Mouse (Mus musculus) megakaryocyte, embryonic 14.5 days (primary cell): ENCODE measurements around the gene Gm49601. TPM values are rescaled to one million over a fixed set of nuclear protein-coding genes. Genes with fewer than 3 reads are reported as not detected.

Source experiments
- H3K27me3 ChIP-seq: replicated peaks from 2 replicates; pipeline ENCODE3; 2012; ENCODE audit warnings: inconsistent platforms
- H3K36me3 ChIP-seq: replicated peaks from 2 replicates; pipeline ENCODE3; 2012; ENCODE audit warnings: low read length, inconsistent platforms, mixed read lengths
- H3K4me1 ChIP-seq: 2 replicates; pipeline ENCODE4 v1.6.1; 2012; ENCODE audit warnings: inconsistent platforms
- H3K4me3 ChIP-seq: replicated peaks from 2 replicates; pipeline ENCODE3; 2012; ENCODE audit warnings: moderate library complexity, mild to moderate bottlenecking, inconsistent platforms
- H3K9me3 ChIP-seq: 2 replicates; pipeline ENCODE4 v1.6.1; 2012; ENCODE audit warnings: inconsistent platforms
- FLI1 ChIP-seq: IDR thresholded peaks from 2 replicates; pipeline ENCODE4 v1.6.1; 2012; ENCODE audit warnings: low read length, inconsistent platforms, mixed read lengths
- GATA1 ChIP-seq: IDR thresholded peaks from 3 replicates; pipeline ENCODE4 v1.6.1; 2012; ENCODE audit warnings: mixed read lengths, low read length, inconsistent platforms, borderline replicate concordance
- polyA plus RNA-seq: library from polyadenylated mRNA; stranded (reverse); fragments of >175 nt; gene quantifications from 2 replicates; pipeline ENCODE4 v1.2.3, GENCODE M21; 2012; ENCODE audit warnings: low replicate concordance; ENCODE audit not compliant: insufficient read depth

Gene Gm49601
- polyA plus RNA-seq, 1 experiment = 1.0 TPM

- peaks cover 14% of the 10 kb centered on the region for H3K9me3 ChIP-seq
- H3K27me3 ChIP-seq = peaks cover 88% of the 10 kb centered on the region
- TF ChIP-seq GATA1 (no peak), FLI1 (no peak)
- peaks cover 51% of the 10 kb centered on the region for H3K4me1 ChIP-seq
- no peak overlapping the region for H3K4me3 ChIP-seq
- no peaks in the 10 kb centered on the region for H3K36me3 ChIP-seq
Measured at GRCm38 (mm10) chr16:18632059-18632458, 5.8 kb upstream of the Gm49601 start.

DNA sequence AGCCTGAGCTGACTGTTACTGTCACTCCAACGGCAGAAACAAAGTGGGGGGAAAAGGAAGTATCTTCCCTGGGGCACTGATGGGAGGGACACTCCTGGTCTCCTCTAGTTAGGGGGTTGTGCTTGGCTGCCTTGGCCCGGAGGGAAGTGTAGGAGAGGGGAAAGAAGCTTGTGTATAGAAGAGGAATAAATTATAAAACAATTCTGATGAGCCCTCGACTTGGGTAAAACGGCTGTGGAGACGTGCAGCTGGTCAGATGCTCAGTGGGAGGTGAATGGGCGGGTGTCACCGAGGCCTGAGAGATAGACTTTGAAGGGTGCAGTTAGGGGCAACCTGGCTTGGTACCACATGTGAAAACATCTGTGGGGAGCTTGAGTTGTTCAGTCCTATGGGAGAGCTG, 4.9 kb upstream of the Gm49601 start:
- H3K9me3 ChIP-seq = peaks cover 14% of the 10 kb centered on the region
- no peak overlapping the region for H3K4me3 ChIP-seq
- TF ChIP-seq GATA1 (no peak), FLI1 (no peak)
- H3K27me3 ChIP-seq = peaks cover 89% of the 10 kb centered on the region
- no peaks in the 10 kb centered on the region for H3K36me3 ChIP-seq
- peaks cover 60% of the 10 kb centered on the region for H3K4me1 ChIP-seq

- H3K4me3 ChIP-seq = peak overlapping the region; percentile 92
- H3K4me1 ChIP-seq = peaks cover 68% of the 10 kb centered on the region
- H3K27me3 ChIP-seq = peaks cover 93% of the 10 kb centered on the region
- TF ChIP-seq FLI1 (no peak), GATA1 (no peak)
- H3K36me3 ChIP-seq = no peaks in the 10 kb centered on the region
- H3K9me3 ChIP-seq = peaks cover 13% of the 10 kb centered on the region
Measured at GRCm38 (mm10) chr16:18630291-18630690, 4.1 kb upstream of the Gm49601 start.

GRCm38 (mm10) chr16:18629390-18630231, 3.4 kb upstream of the Gm49601 start, which contains the start of gene Sept5:
Gene Sept5 (minus strand): TSS chr16:18629954.
- Histone ChIP-seq H3K9me3 (peaks cover 6% of the 10 kb centered on the region; the same call in 1 of the 2 replicates), H3K27me3 (peaks cover 93% of the 10 kb centered on the region), H3K4me3 (peak within 1 kb of the TSS; percentile 92)

DNA sequence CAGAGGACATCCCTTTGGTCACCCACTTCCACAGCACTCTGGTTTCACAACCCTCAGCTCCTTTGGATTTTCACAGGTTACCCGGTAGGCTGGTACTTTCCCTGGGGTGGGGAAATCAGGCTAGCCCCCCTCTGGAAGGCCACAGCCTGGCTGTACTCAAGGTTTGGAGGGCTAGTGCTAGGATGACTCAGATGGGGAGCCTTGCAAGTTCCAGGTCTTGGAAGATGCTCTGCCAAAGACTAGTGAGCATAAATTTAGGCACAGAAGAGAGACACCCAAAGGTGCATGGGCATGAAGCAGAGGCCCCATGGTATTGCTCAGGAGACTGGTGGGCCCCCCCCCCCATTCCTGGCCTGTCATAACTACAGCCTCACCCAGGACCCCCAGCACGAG, 2.7 kb upstream of the Gm49601 start:
- peak overlapping the region; percentile 92 for H3K4me3 ChIP-seq
- H3K36me3 ChIP-seq = no peaks in the 10 kb centered on the region
- peaks cover 97% of the 10 kb centered on the region for H3K27me3 ChIP-seq
- peaks cover 82% of the 10 kb centered on the region for H3K4me1 ChIP-seq
- TF ChIP-seq GATA1 (no peak), FLI1 (no peak)
- H3K9me3 ChIP-seq = 0 out of 2 replicates have a peak, but pooled peaks cover 4% of the 10 kb centered on the region

More at GRCm38 (mm10) chr16:18629390-18630231, 3.4 kb upstream of the Gm49601 start, which contains the start of gene Sept5:
- TF ChIP-seq GATA1 (no peak), FLI1 (no peak)
- Histone ChIP-seq H3K4me1 (peaks cover 75% of the 10 kb centered on the region), H3K36me3 (no peaks in the 10 kb centered on the region)

DNA sequence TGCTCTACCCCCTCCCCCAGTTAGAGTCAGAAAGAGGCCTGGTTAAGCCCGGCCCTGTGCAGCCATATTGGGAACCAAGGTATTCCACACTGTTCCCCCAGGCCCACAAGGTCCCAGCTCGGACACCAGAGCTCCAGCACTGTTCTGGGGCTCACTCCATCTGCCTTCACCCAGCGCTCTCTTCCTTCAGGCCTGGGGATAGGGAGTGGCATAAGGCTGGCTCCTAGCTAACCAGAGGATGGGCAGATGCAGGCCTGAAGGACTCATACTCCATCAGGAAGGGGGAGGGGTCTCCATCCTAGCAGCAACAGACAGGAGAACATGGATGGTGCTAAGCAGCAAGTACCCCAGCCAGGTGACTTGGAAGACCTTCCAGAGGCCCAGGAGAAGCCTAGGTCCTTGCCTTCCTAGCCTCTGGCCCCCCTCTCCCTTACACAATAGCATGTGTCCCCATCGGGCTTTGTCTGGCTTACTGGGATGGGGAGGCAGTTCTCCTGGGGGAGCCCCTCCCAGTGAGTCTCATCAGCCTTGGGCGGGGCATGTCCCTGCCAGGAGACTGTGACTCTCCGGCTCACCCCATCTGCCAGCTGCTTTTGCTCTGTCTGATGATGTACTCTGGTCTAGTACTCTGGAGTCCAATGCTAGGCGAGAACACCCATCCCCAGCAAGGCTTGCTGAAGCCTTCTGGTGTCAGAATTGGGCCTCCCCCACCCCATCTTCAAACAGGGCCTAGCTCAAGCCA, 2.1 kb upstream of the Gm49601 start:
- H3K36me3 ChIP-seq = peaks cover under 1% of the 10 kb centered on the region

GRCm38 (mm10) chr16:18627163-18627562, 936 bp upstream of the Gm49601 start:
- peaks cover 95% of the 10 kb centered on the region for H3K4me1 ChIP-seq
- H3K4me3 ChIP-seq = peak overlapping the region; percentile 90
- H3K27me3 ChIP-seq = peaks cover 95% of the 10 kb centered on the region
- H3K9me3 ChIP-seq = no peaks in the 10 kb centered on the region
- TF ChIP-seq FLI1 = no peak
- no peak for TF ChIP-seq GATA1
- H3K36me3 ChIP-seq = peaks cover 2% of the 10 kb centered on the region

More for the DNA sequence above, 2.1 kb upstream of the Gm49601 start:
- Histone ChIP-seq H3K4me3 (peak overlapping the region; percentile 18), H3K4me1 (peaks cover 88% of the 10 kb centered on the region), H3K27me3 (peaks cover 97% of the 10 kb centered on the region), H3K9me3 (no peaks in the 10 kb centered on the region)
- TF ChIP-seq FLI1 (no peak), GATA1 (no peak)

- H3K36me3 ChIP-seq = peaks cover 2% of the 10 kb centered on the region
- peaks cover 97% of the 10 kb centered on the region for H3K27me3 ChIP-seq
- peaks cover 99% of the 10 kb centered on the region for H3K4me1 ChIP-seq
- no peak for TF ChIP-seq FLI1
- H3K4me3 ChIP-seq = peak overlapping the region; percentile 90
- no peaks in the 10 kb centered on the region for H3K9me3 ChIP-seq
Measured at GRCm38 (mm10) chr16:18625791-18626311, 376 bp downstream of the Gm49601 start.

GRCm38 (mm10) chr16:18625097-18625496, 1.1 kb downstream of the Gm49601 start:
- H3K36me3 ChIP-seq = peaks cover 6% of the 10 kb centered on the region
- H3K4me1 ChIP-seq = peaks cover 100% of the 10 kb centered on the region
- H3K4me3 ChIP-seq = no peak overlapping the region
- no peaks in the 10 kb centered on the region for H3K9me3 ChIP-seq
- TF ChIP-seq GATA1 (no peak), FLI1 (no peak)
- H3K27me3 ChIP-seq = peaks cover 96% of the 10 kb centered on the region
